Mouse (Mus musculus) lung, postnatal 4 days (tissue): ENCODE results near the gene Fscn3.

Experiments used
- DNase-seq, 2 experiments: peaks; one replicate each; pipeline ENCODE4 v3.0.0; 2021

The Fscn3 gene

GRCm38 (mm10) chr6:28486905-28487304 lies 59.3 kb downstream of the Fscn3 start:
- no peak for DNase-seq
